Mouse (Mus musculus) forebrain, embryonic 10.5 days (tissue): Measurements from ENCODE around the gene Pnpla2. TPM values are rescaled to one million over a fixed set of nuclear protein-coding genes. Genes with fewer than 3 reads are reported as not detected.
A peak's percentile ranks its signal among the peaks of the same experiment; 100 is the strongest.

ENCODE experiments used
- DNase-seq: peaks from one replicate; pipeline ENCODE4 v3.0.0-alpha.2; 2017; ENCODE audit warnings: low spot score; ENCODE audit errors: extremely low spot score
- H3K27ac ChIP-seq: fragments of 300-500 bp; sonication (generic); 2 replicates; pipeline ENCODE4 v1.5.1; 2016; ENCODE audit warnings: mild to moderate bottlenecking
- H3K27me3 ChIP-seq: fragments of 300-500 bp; sonication (generic); 2 replicates; pipeline ENCODE4 v1.6.1; 2016; ENCODE audit warnings: mild to moderate bottlenecking; ENCODE audit not compliant: poor library complexity, severe bottlenecking
- H3K36me3 ChIP-seq: fragments of 300-500 bp; sonication (generic); replicated peaks from 2 replicates; pipeline ENCODE4 v1.6.1; 2016; ENCODE audit warnings: mild to moderate bottlenecking, moderate library complexity
- H3K4me1 ChIP-seq: fragments of 300-500 bp; sonication (generic); 2 replicates; pipeline ENCODE4 v1.6.1; 2016
- H3K4me3 ChIP-seq: fragments of 300-500 bp; sonication (generic); 2 replicates; pipeline ENCODE4 v1.5.1; 2016; ENCODE audit warnings: mild to moderate bottlenecking, moderate library complexity
- H3K9me3 ChIP-seq: fragments of 300-500 bp; sonication (generic); 2 replicates; pipeline ENCODE4 v1.6.1; 2016; ENCODE audit warnings: mild to moderate bottlenecking, moderate library complexity
- WGBS: fragments of 180-500 bp; shearing (Covaris S2); methylation state at CpG from one replicate; pipeline ENCODE4 v1.1.7; 2016; 5-methylcytosine and 5-hydroxymethylcytosine counted together
- polyA plus RNA-seq: library from polyadenylated mRNA; unstranded; fragments of >200 nt; fragmentation: Nextera tagmentation; extraction: Ambion mirVana; gene quantifications from 2 replicates; pipeline ENCODE4 v1.2.1, GENCODE M21; 2016

Pnpla2 gene
- polyA plus RNA-seq, 1 experiment from 2014 or later: 18.2 TPM

GRCm38 (mm10) chr7:141468164-141468521, 13.1 kb downstream of the Pnpla2 start:
- H3K4me3 ChIP-seq: peak overlapping the region; percentile 77
- DNase-seq: no peak
- WGBS: 24% methylated on average over 5 of the region's 5 CpGs
- peaks cover 40% of the 10 kb centered on the region for H3K27me3 ChIP-seq
- peaks cover 41% of the 10 kb centered on the region for H3K36me3 ChIP-seq
- peak overlapping the region; percentile 91 for H3K27ac ChIP-seq
- peaks cover 73% of the 10 kb centered on the region for H3K4me1 ChIP-seq
- no peaks in the 10 kb centered on the region for H3K9me3 ChIP-seq

- peak overlapping the region; percentile 91 for H3K27ac ChIP-seq
- peaks cover 35% of the 10 kb centered on the region for H3K27me3 ChIP-seq
- no peak for DNase-seq
- H3K4me1 ChIP-seq: peaks cover 73% of the 10 kb centered on the region
- H3K4me3 ChIP-seq: peak overlapping the region; percentile 77
- 31% methylated on average over 8 of the region's 8 CpGs for WGBS
- peaks cover 41% of the 10 kb centered on the region for H3K36me3 ChIP-seq
- H3K9me3 ChIP-seq: no peaks in the 10 kb centered on the region
These were observed 13.7 kb downstream of the Pnpla2 start for GRCm38 (mm10) chr7:141468522-141469211.

- Histone ChIP-seq H3K4me1 (peaks cover 74% of the 10 kb centered on the region), H3K36me3 (peaks cover 41% of the 10 kb centered on the region), H3K27me3 (peaks cover 28% of the 10 kb centered on the region), H3K9me3 (no peaks in the 10 kb centered on the region), H3K27ac (peak overlapping the region; percentile 91), H3K4me3 (peak overlapping the region; percentile 77)
- no peak for DNase-seq
- 86% methylated on average over 6 of the region's 6 CpGs for whole genome bisulfite sequencing
These were observed 14.4 kb downstream of the Pnpla2 start for GRCm38 (mm10) chr7:141469352-141469751.

- no peak for DNase-seq
- Histone ChIP-seq H3K27ac (no peak overlapping the region; the same call in 1 of the 2 replicates), H3K9me3 (no peaks in the 10 kb centered on the region), H3K27me3 (peaks cover 21% of the 10 kb centered on the region), H3K36me3 (peaks cover 41% of the 10 kb centered on the region), H3K4me3 (0 out of 2 replicates have a peak overlapping the region, but pooled peaks have one; percentile 77), H3K4me1 (peaks cover 69% of the 10 kb centered on the region)
- whole genome bisulfite sequencing: 92% methylated on average over 18 of the region's 18 CpGs
These were observed 15.1 kb downstream of the Pnpla2 start for GRCm38 (mm10) chr7:141469901-141470636.

GRCm38 (mm10) chr7:141470637-141470944, 15.6 kb downstream of the Pnpla2 start:
- H3K4me1 ChIP-seq: peaks cover 67% of the 10 kb centered on the region
- 95% methylated on average over 10 of the region's 10 CpGs for WGBS
- H3K27ac ChIP-seq: no peak overlapping the region
- H3K9me3 ChIP-seq: no peaks in the 10 kb centered on the region
- H3K36me3 ChIP-seq: peaks cover 41% of the 10 kb centered on the region
- peaks cover 18% of the 10 kb centered on the region for H3K27me3 ChIP-seq
- no peak overlapping the region for H3K4me3 ChIP-seq
- no peak for DNase-seq

- H3K4me1 ChIP-seq: peaks cover 68% of the 10 kb centered on the region
- no peak overlapping the region for H3K4me3 ChIP-seq
- H3K27ac ChIP-seq: no peak overlapping the region
- H3K36me3 ChIP-seq: peaks cover 41% of the 10 kb centered on the region
- H3K27me3 ChIP-seq: peaks cover 18% of the 10 kb centered on the region
- 93% methylated on average over 1 of the region's 1 CpGs for WGBS
- DNase-seq: no peak
- no peaks in the 10 kb centered on the region for H3K9me3 ChIP-seq
These were observed 16.2 kb downstream of the Pnpla2 start for GRCm38 (mm10) chr7:141471236-141471635.

GRCm38 (mm10) chr7:141472226-141472625, 17.2 kb downstream of the Pnpla2 start:
- no peak overlapping the region for H3K4me3 ChIP-seq
- WGBS: 84% methylated on average over 6 of the region's 6 CpGs
- no peak overlapping the region for H3K27ac ChIP-seq
- peaks cover 70% of the 10 kb centered on the region for H3K4me1 ChIP-seq
- no peak for DNase-seq
- H3K36me3 ChIP-seq: peaks cover 41% of the 10 kb centered on the region
- H3K27me3 ChIP-seq: peaks cover 18% of the 10 kb centered on the region
- no peaks in the 10 kb centered on the region for H3K9me3 ChIP-seq

- peaks cover 70% of the 10 kb centered on the region for H3K4me1 ChIP-seq
- H3K27me3 ChIP-seq: peaks cover 24% of the 10 kb centered on the region
- H3K4me3 ChIP-seq: no peak overlapping the region
- peaks cover 41% of the 10 kb centered on the region for H3K36me3 ChIP-seq
- H3K9me3 ChIP-seq: no peaks in the 10 kb centered on the region
- 94% methylated on average over 6 of the region's 6 CpGs for WGBS
- no peak overlapping the region for H3K27ac ChIP-seq
- DNase-seq: no peak
These were observed 17.8 kb downstream of the Pnpla2 start for GRCm38 (mm10) chr7:141472763-141473162.

- 12% methylated on average over 5 of the region's 5 CpGs for WGBS
- Histone ChIP-seq H3K36me3 (peaks cover 37% of the 10 kb centered on the region), H3K9me3 (no peaks in the 10 kb centered on the region), H3K4me1 (peaks cover 62% of the 10 kb centered on the region), H3K27me3 (peaks cover 29% of the 10 kb centered on the region), H3K27ac (peak overlapping the region; percentile 99; the same call in 1 of the 2 replicates), H3K4me3 (peak overlapping the region; percentile 88)
- DNase-seq: no peak
These were observed 19.2 kb downstream of the Pnpla2 start for GRCm38 (mm10) chr7:141474160-141474559.

- H3K9me3 ChIP-seq: no peaks in the 10 kb centered on the region
- peaks cover 26% of the 10 kb centered on the region for H3K36me3 ChIP-seq
- DNase-seq: peak; percentile 92
- peak within 1 kb of the TSS; percentile 88 for H3K4me3 ChIP-seq
- peaks cover 51% of the 10 kb centered on the region for H3K4me1 ChIP-seq
- peak within 1 kb of the TSS; percentile 99 for H3K27ac ChIP-seq
- WGBS: under 1% methylated on average over 87 of the region's 87 CpGs
- peaks cover 29% of the 10 kb centered on the region for H3K27me3 ChIP-seq
These were observed 20.2 kb downstream of the Pnpla2 start, which contains the start of the genes Polr2l and Tspan4 for GRCm38 (mm10) chr7:141475011-141475804. Polr2l (minus strand) TSS chr7:141475132. Tspan4 (plus strand) TSS chr7:141475240.

GRCm38 (mm10) chr7:141475805-141476158, 20.8 kb downstream of the Pnpla2 start:
- Histone ChIP-seq H3K4me3 (peak overlapping the region; percentile 88), H3K4me1 (peaks cover 50% of the 10 kb centered on the region), H3K36me3 (peaks cover 20% of the 10 kb centered on the region), H3K27ac (peak overlapping the region; percentile 99), H3K27me3 (peaks cover 29% of the 10 kb centered on the region), H3K9me3 (no peaks in the 10 kb centered on the region)
- no peak for DNase-seq
- WGBS: 1% methylated on average over 12 of the region's 12 CpGs

GRCm38 (mm10) chr7:141476226-141476980, 21.4 kb downstream of the Pnpla2 start:
- H3K9me3 ChIP-seq: no peaks in the 10 kb centered on the region
- H3K27ac ChIP-seq: peak overlapping the region; percentile 99
- 6% methylated on average over 17 of the region's 17 CpGs for WGBS
- DNase-seq: peak; percentile 67
- peak overlapping the region; percentile 88 for H3K4me3 ChIP-seq
- peaks cover 34% of the 10 kb centered on the region for H3K27me3 ChIP-seq
- H3K36me3 ChIP-seq: peaks cover 14% of the 10 kb centered on the region
- peaks cover 56% of the 10 kb centered on the region for H3K4me1 ChIP-seq
